Mouse (Mus musculus) CD8-positive naive resting alpha-beta T cell, adult 2 months (primary cell): ENCODE results near the gene Usp6nl.
A peak's percentile ranks its signal among the peaks of the same experiment; 100 is the strongest.

Experiments used
- DNase-seq, 2 experiments: peaks; one replicate each; pipeline ENCODE4 v3.0.0; 2022; ENCODE audit warnings: low read depth in 2 of 2, low spot score in 2 of 2

Usp6nl gene

GRCm38 (mm10) chr2:6367497-6367896 is 45.0 kb downstream of the Usp6nl start:
- DNase-seq, result no peak

- DNase-seq, result no peak
Measured at GRCm38 (mm10) chr2:6374216-6374615, 51.7 kb downstream of the Usp6nl start.

- no peak for DNase-seq
Measured at GRCm38 (mm10) chr2:6376071-6376470, 53.6 kb downstream of the Usp6nl start.

GRCm38 (mm10) chr2:6376941-6377340 is 54.5 kb downstream of the Usp6nl start:
- DNase-seq, result no peak

- no peak for DNase-seq
Measured at GRCm38 (mm10) chr2:6378590-6379205, 56.2 kb downstream of the Usp6nl start.

GRCm38 (mm10) chr2:6379731-6380212 is 57.3 kb downstream of the Usp6nl start:
- no peak for DNase-seq

- DNase-seq, result no peak
Measured at GRCm38 (mm10) chr2:6380401-6380800, 57.9 kb downstream of the Usp6nl start.

- no peak for DNase-seq
Measured at GRCm38 (mm10) chr2:6384407-6385146, 62.1 kb downstream of the Usp6nl start.

GRCm38 (mm10) chr2:6389162-6389561 is 66.7 kb downstream of the Usp6nl start:
- no peak for DNase-seq

GRCm38 (mm10) chr2:6391261-6391660 is 68.8 kb downstream of the Usp6nl start:
- DNase-seq, result no peak

- no peak for DNase-seq
Measured at GRCm38 (mm10) chr2:6391940-6392339, 69.5 kb downstream of the Usp6nl start.

- peak in 1 of 2 experiments; percentile 11 for DNase-seq
Measured at GRCm38 (mm10) chr2:6395851-6396625, 73.6 kb downstream of the Usp6nl start.

- no peak for DNase-seq
Measured at GRCm38 (mm10) chr2:6396626-6397146, 74.2 kb downstream of the Usp6nl start.

GRCm38 (mm10) chr2:6397166-6397565 is 74.7 kb downstream of the Usp6nl start:
- DNase-seq, result no peak

- DNase-seq, result no peak
Measured at GRCm38 (mm10) chr2:6398826-6399225, 76.4 kb downstream of the Usp6nl start.

- no peak for DNase-seq
Measured at GRCm38 (mm10) chr2:6401039-6401438, 78.6 kb downstream of the Usp6nl start.

GRCm38 (mm10) chr2:6403375-6403774 is 80.9 kb downstream of the Usp6nl start:
- DNase-seq, result no peak

- no peak for DNase-seq
Measured at GRCm38 (mm10) chr2:6403991-6404390, 81.5 kb downstream of the Usp6nl start.

- no peak for DNase-seq
Measured at GRCm38 (mm10) chr2:6404627-6405026, 82.2 kb downstream of the Usp6nl start.

- peak; percentile 20 to 34 for DNase-seq
Measured at GRCm38 (mm10) chr2:6405059-6406033, 82.9 kb downstream of the Usp6nl start.
